20 mouse cellular contexts compared by ENCODE assay signal in genomic region chr1:57806126-57806525, GRCm38 (mm10). TPM values are rescaled to one million over a fixed set of nuclear protein-coding genes. Genes with fewer than 3 reads are reported as not detected.
"Had no signal": no experiment of that assay in that cellular context is flagged by ENCODE, and none has a peak within 500 bp of the region (broad histone marks: within the 10 kb centered on the region; RNA-seq: fewer than 3 reads in every experiment).

No protein-coding gene starts in this region.

- H3K27ac ChIP-seq: kidney, embryonic 15.5 days; left cerebral cortex, adult 2 months; liver, embryonic 14.5 days; macrophage; midbrain, embryonic 12.5 days; midbrain, embryonic 15.5 days; stomach, postnatal 0 days had no signal

- H3K9ac ChIP-seq: kidney, embryonic 15.5 days; liver, embryonic 14.5 days; liver, postnatal 0 days; lung, embryonic 14.5 days; midbrain, embryonic 12.5 days; midbrain, embryonic 15.5 days had no signal

- H3K9me3 ChIP-seq: kidney, embryonic 15.5 days; midbrain, embryonic 12.5 days; midbrain, embryonic 15.5 days had no signal

- DNase-seq: kidney, adult 2 months; kidney, postnatal 10 days; kidney, postnatal 36 days; layer of hippocampus, postnatal 36 days; liver, postnatal 0 days; lung, embryonic 14.5 days; thymus, adult 2 months; thymus, postnatal 14 days; thymus, postnatal 4 days had no signal

- H3K36me3 ChIP-seq: midbrain, embryonic 12.5 days; midbrain, embryonic 15.5 days had no signal

- H3K27me3 ChIP-seq: kidney, embryonic 15.5 days; midbrain, embryonic 12.5 days; midbrain, embryonic 15.5 days had no signal

- H3K4me2 ChIP-seq: kidney, embryonic 15.5 days; liver, embryonic 11.5 days; lung, embryonic 14.5 days; midbrain, embryonic 12.5 days; midbrain, embryonic 15.5 days had no signal

- H3K4me3 ChIP-seq: kidney, embryonic 15.5 days; left cerebral cortex, adult 2 months; midbrain, embryonic 12.5 days; midbrain, embryonic 15.5 days had no signal

- ATAC-seq: intestine, embryonic 16.5 days; liver, postnatal 0 days; lung, postnatal 0 days; midbrain, embryonic 15.5 days had no signal

RNA-seq across cellular contexts. Expression of gene Spats2l, which starts 32.2 kb away (rescaled TPM):
- total RNA-seq: megakaryocyte, adult 5-6 weeks had no signal
- polyA plus RNA-seq: macrophage had no signal
